Mouse (Mus musculus) lung, embryonic 16.5 days (tissue): ENCODE data around the gene Fam117a. TPM values are rescaled to one million over a fixed set of nuclear protein-coding genes. Genes with fewer than 3 reads are reported as not detected.

ENCODE experiments used
- ATAC-seq: fragments of 200-750 bp; cut with Nextera tagmentation; 2 replicates; pipeline ENCODE4 v1.8.0; 2017; ENCODE audit warnings: low read depth, mild to moderate bottlenecking, moderate library complexity
- H3K27ac ChIP-seq: fragments of 300-500 bp; sonication (generic); 2 replicates; pipeline ENCODE4 v1.5.1; 2014; ENCODE audit warnings: mild to moderate bottlenecking, control low read depth, low read length
- H3K27me3 ChIP-seq: fragments of 300-500 bp; sonication (generic); 2 replicates; pipeline ENCODE4 v1.6.1; 2014; ENCODE audit warnings: low read depth, low read length, mixed read lengths; ENCODE audit not compliant: control insufficient read depth, insufficient read depth
- H3K36me3 ChIP-seq: fragments of 300-500 bp; sonication (generic); 2 replicates; pipeline ENCODE4 v1.6.1; 2014; ENCODE audit warnings: low read length; ENCODE audit not compliant: control insufficient read depth, insufficient read depth
- H3K4me1 ChIP-seq: fragments of 300-500 bp; sonication (generic); replicated peaks from 2 replicates; pipeline ENCODE4 v1.6.1; 2014; ENCODE audit warnings: low read length, mixed read lengths; ENCODE audit not compliant: control insufficient read depth, insufficient read depth
- H3K4me2 ChIP-seq: fragments of 300-500 bp; sonication (generic); 2 replicates; pipeline ENCODE4 v1.6.1; 2014; ENCODE audit warnings: low read depth, low read length, control low read depth
- H3K4me3 ChIP-seq: fragments of 300-500 bp; sonication (generic); 2 replicates; pipeline ENCODE4 v1.5.1; 2014; ENCODE audit warnings: mild to moderate bottlenecking, low read length, control low read depth
- H3K9ac ChIP-seq: fragments of 300-500 bp; sonication (generic); 2 replicates; pipeline ENCODE4 v1.6.1; 2014; ENCODE audit warnings: low read length, control low read depth
- H3K9me3 ChIP-seq: fragments of 300-500 bp; sonication (generic); 2 replicates; pipeline ENCODE4 v1.6.1; 2016; ENCODE audit warnings: low read length; ENCODE audit not compliant: control insufficient read depth
- WGBS: fragments of 180-500 bp; shearing (Covaris S2); extraction: QIAGEN DNeasy Blood & Tissue Kit; methylation state at CpG from one replicate; pipeline ENCODE4 v1.1.7; 2014; 5-methylcytosine and 5-hydroxymethylcytosine counted together
- polyA plus RNA-seq: library from polyadenylated mRNA; unstranded; fragments of >200 nt; fragmentation: Nextera tagmentation; extraction: Ambion mirVana; gene quantifications from 2 replicates; pipeline ENCODE4 v1.2.1, GENCODE M21; 2015

Fam117a gene
- polyA plus RNA-seq, 1 experiment from 2014 or later, result 15.7 TPM

DNA sequence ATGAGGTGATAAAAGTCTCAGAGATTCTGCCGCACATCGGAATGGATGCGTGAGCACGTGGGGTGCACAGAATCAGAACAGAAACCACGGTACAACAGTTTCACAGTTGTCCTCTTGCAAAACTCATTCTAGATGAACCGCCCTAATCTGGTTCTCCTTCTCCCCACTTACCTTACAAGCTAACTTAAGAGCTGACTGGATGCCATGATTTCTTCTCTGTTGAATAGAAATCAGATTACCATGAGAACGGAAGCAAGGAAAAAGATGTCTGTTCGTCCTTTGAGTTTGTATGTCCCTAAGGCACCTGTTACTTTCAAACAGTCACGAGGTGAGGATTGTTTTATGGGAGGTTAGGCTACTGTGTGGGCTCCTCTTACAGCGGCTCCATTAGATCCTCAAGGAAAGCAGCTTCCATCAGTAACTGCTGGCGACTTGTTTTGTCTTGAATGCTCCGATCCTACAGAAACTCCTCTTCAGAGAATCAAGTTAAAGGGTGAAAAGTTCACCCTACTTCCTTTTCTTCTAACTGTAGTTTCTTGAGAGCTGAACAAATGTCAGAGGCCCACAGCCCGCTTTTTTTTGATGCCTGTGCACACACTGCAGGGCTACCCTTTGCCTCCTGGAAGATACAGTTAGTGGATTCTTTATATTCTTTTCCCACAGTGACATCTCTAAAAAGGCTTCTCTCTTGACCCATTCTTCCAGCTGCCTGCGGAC is 17.6 kb downstream of the Fam117a start:
- Histone ChIP-seq H3K4me1 (peaks cover 14% of the 10 kb centered on the region), H3K4me2 (no peak overlapping the region), H3K27ac (no peak overlapping the region), H3K36me3 (no peaks in the 10 kb centered on the region), H3K4me3 (no peak overlapping the region), H3K27me3 (no peaks in the 10 kb centered on the region), H3K9me3 (no peaks in the 10 kb centered on the region), H3K9ac (no peak overlapping the region)
- ATAC-seq, result no peak
- 74% methylated on average over 14 of the region's 14 CpGs for WGBS

DNA sequence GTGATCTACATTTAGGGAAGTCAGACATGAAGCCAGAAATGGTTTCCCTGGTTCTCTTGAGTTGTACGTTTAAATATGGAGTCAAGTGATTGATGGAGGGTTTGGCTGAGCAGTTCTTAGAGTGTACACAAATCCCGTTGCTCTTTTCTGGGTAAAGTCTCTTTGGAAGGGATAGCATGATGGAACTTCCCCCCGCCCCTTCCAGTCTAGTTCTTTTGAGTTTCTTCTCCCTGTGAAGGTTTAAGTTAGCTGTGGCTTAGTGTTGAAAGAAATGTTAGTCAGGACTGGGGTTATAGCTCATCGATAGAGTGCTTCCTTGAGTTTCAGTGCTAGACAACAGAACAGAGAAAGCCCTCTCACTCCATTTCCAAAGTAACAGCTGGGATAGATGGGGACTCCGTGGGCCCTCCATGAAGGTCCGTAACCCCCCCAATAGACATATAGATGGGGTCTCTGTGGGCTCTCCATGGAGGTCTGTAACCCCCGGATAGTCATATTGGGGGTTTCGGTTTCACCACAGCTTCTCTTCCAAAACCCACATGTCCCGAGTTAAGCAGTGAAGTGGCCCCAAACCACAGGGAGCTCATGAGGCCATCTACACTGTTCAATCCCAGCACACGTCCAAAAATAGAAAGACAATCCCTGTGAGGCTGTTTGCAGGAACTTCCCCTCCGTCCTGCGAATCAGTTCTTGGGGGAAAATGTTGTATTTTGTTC is 18.3 kb downstream of the Fam117a start:
- Histone ChIP-seq H3K4me1 (peaks cover 10% of the 10 kb centered on the region), H3K9me3 (no peaks in the 10 kb centered on the region), H3K27me3 (no peaks in the 10 kb centered on the region), H3K27ac (no peak overlapping the region), H3K36me3 (no peaks in the 10 kb centered on the region), H3K4me2 (no peak overlapping the region), H3K9ac (no peak overlapping the region), H3K4me3 (no peak overlapping the region)
- ATAC-seq, result no peak
- WGBS, result 73% methylated on average over 12 of the region's 12 CpGs

DNA sequence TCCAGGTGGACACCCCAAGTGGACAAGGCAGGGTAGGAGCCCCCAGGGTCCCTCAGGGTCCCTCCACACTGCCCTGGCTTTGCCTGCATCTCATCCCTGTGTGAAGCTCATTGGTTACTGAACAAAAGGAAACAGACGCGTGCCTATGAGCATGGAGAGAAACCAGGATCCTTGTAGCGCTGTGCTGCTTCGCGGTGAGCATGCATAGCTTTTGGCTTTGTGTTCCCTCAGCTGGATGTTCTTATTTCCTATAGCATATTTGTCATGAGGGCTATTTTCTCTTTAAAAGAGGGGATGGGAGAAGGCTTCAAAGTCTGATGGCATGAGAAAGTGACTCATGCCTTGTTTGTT is 18.8 kb downstream of the Fam117a start:
- H3K36me3 ChIP-seq, result no peaks in the 10 kb centered on the region
- H3K4me3 ChIP-seq, result no peak overlapping the region
- H3K27me3 ChIP-seq, result no peaks in the 10 kb centered on the region
- H3K27ac ChIP-seq, result no peak overlapping the region
- H3K9me3 ChIP-seq, result no peaks in the 10 kb centered on the region
- no peak overlapping the region for H3K4me2 ChIP-seq
- no peak overlapping the region for H3K9ac ChIP-seq
- peaks cover 6% of the 10 kb centered on the region for H3K4me1 ChIP-seq
- ATAC-seq, result no peak
- 93% methylated on average over 5 of the region's 5 CpGs for WGBS

DNA sequence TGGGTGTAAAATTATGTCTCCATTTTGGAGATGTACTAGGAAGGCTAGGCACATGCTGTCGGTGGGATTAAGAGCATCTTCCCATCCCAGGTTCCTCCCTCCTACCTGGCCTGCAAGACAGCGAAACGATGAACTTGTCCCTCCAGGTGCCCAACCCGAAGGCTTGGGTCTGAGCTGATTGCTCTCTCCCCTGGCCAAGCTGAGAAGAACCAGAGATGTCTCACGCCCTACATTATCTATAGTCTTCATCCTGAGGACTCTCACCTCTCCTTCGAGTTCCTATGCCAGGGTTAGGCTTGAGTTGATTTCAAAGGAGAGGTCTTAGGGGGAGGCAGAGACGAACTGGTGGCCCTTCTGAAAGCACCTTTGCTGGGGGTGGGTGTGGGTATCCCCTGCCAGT is 19.2 kb downstream of the Fam117a start:
- H3K27me3 ChIP-seq, result no peaks in the 10 kb centered on the region
- WGBS, result 87% methylated on average over 7 of the region's 7 CpGs
- H3K9me3 ChIP-seq, result no peaks in the 10 kb centered on the region
- ATAC-seq, result no peak
- H3K4me2 ChIP-seq, result no peak overlapping the region
- no peak overlapping the region for H3K9ac ChIP-seq
- H3K4me3 ChIP-seq, result no peak overlapping the region
- no peak overlapping the region for H3K27ac ChIP-seq
- H3K4me1 ChIP-seq, result peaks cover 6% of the 10 kb centered on the region
- no peaks in the 10 kb centered on the region for H3K36me3 ChIP-seq

DNA sequence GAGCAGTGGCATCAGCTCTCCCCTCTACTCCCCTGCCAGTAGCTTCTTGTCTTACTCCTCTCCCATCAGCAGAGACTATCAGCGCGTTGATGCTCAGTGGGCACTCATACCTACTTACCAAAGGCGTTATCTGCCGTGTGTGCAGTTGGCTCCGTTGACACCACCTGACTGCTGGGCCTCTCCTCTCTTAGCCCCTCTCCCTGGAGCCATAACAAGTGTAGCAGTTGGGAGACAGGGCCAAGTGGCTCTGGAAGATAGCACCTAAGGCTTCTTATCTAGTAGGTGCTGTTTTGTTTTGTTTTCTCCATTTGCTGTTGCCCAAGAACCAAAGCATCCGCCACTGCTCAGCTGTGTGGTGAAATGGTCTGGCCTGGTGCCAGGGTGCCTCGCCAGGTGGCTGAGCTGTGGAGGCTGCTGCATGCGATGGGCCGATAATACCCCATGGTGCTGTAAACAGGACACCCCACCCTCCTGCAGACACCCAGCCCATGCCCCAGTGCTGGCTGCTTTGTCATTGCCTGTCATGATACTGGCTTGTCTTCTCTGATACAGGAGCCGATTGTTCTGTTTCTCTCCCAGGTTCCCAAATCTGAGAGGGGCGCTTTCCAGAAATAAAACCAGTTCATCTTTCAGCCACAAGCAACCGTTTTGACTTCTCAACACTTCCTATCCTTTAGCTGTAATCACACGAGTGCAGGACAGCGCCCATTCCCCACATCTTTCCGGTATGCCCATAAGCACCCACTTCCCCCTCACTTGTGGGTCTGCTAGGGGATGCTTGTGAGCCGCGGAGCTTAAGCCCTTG is 19.9 kb downstream of the Fam117a start:
- H3K9ac ChIP-seq, result no peak overlapping the region
- H3K36me3 ChIP-seq, result no peaks in the 10 kb centered on the region
- ATAC-seq, result peak; percentile 44; the same call in 1 of the 2 replicates
- no peaks in the 10 kb centered on the region for H3K9me3 ChIP-seq
- H3K27ac ChIP-seq, result no peak overlapping the region
- 59% methylated on average over 17 of the region's 17 CpGs for WGBS
- H3K4me3 ChIP-seq, result no peak overlapping the region
- peaks cover 6% of the 10 kb centered on the region for H3K4me1 ChIP-seq
- no peak overlapping the region for H3K4me2 ChIP-seq
- H3K27me3 ChIP-seq, result no peaks in the 10 kb centered on the region

DNA sequence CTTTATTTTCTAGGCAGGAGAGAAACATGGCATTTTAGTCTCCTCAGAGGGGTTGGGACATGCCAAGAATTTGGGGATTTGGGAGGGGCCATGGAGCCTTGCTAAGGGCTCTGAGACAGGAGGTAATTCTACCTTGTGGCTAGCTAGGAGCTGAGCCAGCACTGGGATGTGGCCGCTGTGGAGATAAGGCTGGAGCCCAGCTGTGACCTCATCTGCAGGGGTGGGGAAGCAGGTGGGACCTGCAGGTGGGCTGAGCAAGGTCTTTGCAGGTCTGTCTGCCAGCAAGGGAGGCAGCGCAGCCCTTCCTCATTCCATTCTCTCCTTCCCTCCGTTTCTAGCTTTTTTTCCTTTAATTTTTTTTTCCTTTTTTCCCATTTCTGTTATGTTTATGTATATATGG is 21.4 kb downstream of the Fam117a start:
- H3K27me3 ChIP-seq, result no peaks in the 10 kb centered on the region
- no peak overlapping the region for H3K27ac ChIP-seq
- H3K36me3 ChIP-seq, result no peaks in the 10 kb centered on the region
- WGBS, result 42% methylated on average over 3 of the region's 3 CpGs
- H3K4me3 ChIP-seq, result no peak overlapping the region
- no peaks in the 10 kb centered on the region for H3K9me3 ChIP-seq
- no peak overlapping the region for H3K4me2 ChIP-seq
- ATAC-seq, result peak; percentile 26; the same call in 1 of the 2 replicates
- H3K9ac ChIP-seq, result no peak overlapping the region
- H3K4me1 ChIP-seq, result peaks cover 6% of the 10 kb centered on the region

DNA sequence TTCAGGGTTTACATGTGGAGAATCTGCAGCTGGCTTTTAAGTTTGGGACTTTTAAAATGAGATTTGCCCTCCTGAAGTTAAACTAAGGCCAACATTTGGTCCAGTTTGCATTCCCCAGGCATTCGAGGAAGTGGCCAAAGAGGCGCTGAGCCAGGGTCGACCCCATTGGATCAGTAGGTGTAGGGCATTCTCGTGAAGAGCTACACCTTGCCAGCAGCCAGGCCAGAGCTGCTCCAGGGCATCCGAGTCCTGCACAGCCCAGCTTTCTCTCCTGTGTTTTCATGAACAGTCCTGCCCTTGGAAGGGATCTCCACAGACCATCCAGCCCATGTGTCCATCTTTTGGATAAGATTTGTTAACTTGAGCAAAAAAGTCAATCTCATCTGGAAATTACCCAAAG is 27.6 kb downstream of the Fam117a start:
- H3K9me3 ChIP-seq, result no peaks in the 10 kb centered on the region
- no peak for ATAC-seq
- H3K27me3 ChIP-seq, result no peaks in the 10 kb centered on the region
- 77% methylated on average over 5 of the region's 5 CpGs for WGBS
- H3K36me3 ChIP-seq, result no peaks in the 10 kb centered on the region
- H3K27ac ChIP-seq, result no peak overlapping the region
- no peak overlapping the region for H3K4me3 ChIP-seq
- H3K4me1 ChIP-seq, result peaks cover 21% of the 10 kb centered on the region
- H3K9ac ChIP-seq, result no peak overlapping the region
- H3K4me2 ChIP-seq, result no peak overlapping the region

DNA sequence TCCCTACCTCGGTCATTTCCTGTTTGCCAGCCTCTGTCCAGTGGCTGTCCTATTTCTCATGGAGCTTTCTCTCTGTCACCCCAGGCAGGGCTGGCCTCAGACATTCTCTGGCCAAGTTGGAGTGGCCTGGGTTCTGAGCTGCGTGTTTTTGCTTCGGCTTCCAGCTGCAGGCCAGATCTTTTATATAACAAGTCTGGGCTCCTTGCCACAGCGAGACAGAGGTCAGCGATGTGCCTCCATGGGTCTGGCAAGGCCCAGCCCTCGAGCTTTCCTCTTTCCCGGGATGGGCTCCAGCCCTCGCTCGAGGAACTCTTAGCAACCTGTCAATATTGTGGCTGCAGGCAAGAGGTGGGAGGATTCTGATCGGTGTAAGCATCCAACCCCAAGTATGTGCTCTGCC is 28.8 kb downstream of the Fam117a start:
- no peaks in the 10 kb centered on the region for H3K9me3 ChIP-seq
- H3K27me3 ChIP-seq, result no peaks in the 10 kb centered on the region
- H3K4me3 ChIP-seq, result no peak overlapping the region
- H3K27ac ChIP-seq, result peak overlapping the region; percentile 62
- ATAC-seq, result peak; percentile 75
- no peak overlapping the region for H3K4me2 ChIP-seq
- 57% methylated on average over 10 of the region's 10 CpGs for WGBS
- H3K9ac ChIP-seq, result no peak overlapping the region
- peaks cover 28% of the 10 kb centered on the region for H3K4me1 ChIP-seq
- no peaks in the 10 kb centered on the region for H3K36me3 ChIP-seq

DNA sequence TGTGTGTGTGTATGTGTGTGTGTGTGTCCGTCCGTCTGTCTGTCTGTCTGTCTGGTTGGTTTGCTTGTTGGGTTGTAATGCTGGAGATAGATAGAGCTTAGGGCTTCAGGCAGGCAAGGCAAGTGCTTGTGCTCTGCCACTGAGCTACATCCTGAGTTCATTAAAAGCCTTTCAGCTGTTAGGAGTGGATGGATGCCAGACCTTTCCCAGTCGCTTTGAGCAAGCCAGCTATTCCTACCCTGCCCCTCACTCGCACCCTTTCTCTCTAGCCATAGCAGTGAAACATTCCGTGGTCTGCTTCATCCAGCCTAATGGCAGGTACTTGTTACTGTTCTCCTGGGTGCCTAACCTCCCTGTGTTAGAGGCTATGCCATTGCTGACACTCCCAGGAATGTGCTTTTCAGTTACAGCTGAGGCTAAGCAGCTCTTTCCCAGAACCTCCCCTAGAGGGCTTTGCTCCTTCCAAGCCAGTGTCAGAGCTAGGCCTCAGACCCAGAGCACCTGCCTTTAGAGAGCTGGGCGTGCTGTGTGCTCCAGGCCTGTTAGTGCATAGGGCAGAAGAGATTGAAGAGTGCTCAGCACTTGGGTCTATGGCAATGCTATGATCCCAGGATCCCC is 29.6 kb downstream of the Fam117a start:
- no peak overlapping the region for H3K9ac ChIP-seq
- WGBS, result 72% methylated on average over 6 of the region's 6 CpGs
- ATAC-seq, result no peak
- peaks cover 28% of the 10 kb centered on the region for H3K4me1 ChIP-seq
- no peaks in the 10 kb centered on the region for H3K36me3 ChIP-seq
- no peak overlapping the region for H3K4me2 ChIP-seq
- no peaks in the 10 kb centered on the region for H3K27me3 ChIP-seq
- H3K9me3 ChIP-seq, result no peaks in the 10 kb centered on the region
- H3K27ac ChIP-seq, result peak overlapping the region; percentile 62
- no peak overlapping the region for H3K4me3 ChIP-seq
